Mouse (Mus musculus): ENCODE measurements at regions not wholly inside any gene's neighbourhood (a gene's known extent, or its start where the extent isn't known, plus 50 kb on each side); places are given as distances from the start of the nearest gene placed in this dataset.

DNA sequence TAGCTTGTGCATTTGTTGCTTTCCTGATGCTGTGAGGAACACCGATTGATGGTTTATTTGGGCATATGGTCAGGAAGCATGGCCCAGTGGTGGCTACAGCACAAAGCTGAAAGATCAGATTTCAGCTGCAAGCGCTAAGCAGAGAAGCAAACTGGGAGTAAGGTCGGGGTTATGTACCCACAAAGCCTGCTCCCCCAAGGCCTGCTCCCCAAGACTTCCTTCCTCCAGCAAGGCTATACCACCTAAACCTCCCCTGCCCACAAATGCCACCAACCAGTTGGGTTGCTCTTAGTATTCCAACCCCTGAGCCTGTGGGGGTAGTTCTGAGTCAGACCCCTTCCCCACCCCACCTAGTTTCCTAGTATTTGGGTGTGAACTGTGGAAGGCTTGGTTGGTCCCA is 270.5 kb downstream of the Cdh26 start:
- no peak for DNase-seq
- intact Hi-C loops (cut with DNase I; ENCODE audit: low total_unique reads) = no loop called here

DNA sequence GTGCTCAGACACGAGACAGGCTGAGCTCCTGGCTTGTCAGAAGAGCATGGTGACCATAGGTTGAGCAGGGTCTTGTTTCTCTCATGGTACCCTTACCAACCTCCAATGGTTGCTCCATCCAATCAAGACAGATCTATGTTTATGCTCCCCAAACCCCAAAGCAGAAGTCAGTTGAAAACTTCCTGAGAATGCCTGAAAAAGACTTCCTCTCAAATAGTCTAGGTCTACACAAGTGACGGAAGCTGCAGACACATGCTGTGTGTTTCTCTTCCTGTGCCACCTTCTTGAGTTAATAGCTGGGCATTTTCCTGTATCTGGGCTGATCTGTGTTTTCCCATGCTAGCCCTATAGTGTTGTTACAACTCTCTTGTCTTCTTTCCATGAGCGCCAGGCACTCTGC is 274.2 kb downstream of the Cdh26 start:
- intact Hi-C loops (cut with DNase I; ENCODE audit: low total_unique reads) = no loop called here
- no peak for DNase-seq

DNA sequence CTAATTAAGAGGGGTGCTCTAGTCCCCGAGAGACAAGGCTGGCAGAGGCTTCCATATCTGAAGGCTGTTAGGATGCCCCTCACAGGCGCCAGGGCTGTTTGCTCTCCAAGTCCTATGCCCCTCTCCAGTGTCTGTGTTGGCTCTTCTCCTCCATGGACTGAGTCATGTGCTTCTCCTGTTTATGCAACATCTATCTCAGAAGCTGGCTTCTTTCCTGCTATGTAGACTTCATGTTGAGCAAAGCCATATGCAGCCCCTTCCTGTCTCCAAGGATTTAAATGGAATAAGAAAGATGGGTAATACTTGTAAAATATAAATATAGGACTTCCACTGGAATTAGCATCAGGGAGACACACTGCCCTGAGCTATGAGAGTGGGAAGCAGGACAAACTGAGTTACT is 278.3 kb downstream of the Cdh26 start:
- intact Hi-C loops (cut with DNase I; ENCODE audit: low total_unique reads) = no loop called here
- no peak for DNase-seq

DNA sequence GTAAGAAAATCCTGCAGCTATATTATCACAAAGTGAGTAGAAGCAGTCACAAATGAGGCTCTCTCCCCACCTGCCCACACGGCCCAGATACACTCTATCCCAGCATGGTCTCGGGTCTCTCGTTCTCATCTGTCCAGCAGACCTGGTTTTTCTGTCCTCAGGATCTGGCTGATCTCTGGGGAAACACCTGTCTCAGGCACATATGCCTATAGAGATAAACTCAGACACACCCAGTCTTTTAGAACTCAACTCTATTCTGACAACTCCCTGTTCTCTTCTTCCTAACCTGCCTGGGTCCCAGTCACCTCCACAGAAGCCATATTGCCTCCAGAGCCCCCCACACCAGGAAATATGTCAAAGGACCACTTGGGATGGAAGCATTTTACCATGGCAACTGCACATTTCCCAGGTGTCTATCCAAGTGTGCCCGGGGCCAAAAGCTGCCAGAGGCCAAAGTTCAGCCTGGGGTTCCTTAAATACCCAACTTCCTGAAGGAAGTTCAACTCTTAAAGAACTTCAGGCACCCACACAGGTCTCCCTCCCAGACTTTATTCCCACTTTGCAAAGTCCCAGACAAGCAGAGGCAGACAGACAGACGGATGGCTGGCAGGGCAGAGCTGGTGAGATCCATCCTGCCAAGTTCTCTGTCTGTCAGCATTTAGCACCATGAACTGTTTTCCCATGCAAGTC is 279.0 kb downstream of the Cdh26 start:
- intact Hi-C loops (cut with DNase I; ENCODE audit: low total_unique reads) = no loop called here
- DNase-seq = no peak

DNA sequence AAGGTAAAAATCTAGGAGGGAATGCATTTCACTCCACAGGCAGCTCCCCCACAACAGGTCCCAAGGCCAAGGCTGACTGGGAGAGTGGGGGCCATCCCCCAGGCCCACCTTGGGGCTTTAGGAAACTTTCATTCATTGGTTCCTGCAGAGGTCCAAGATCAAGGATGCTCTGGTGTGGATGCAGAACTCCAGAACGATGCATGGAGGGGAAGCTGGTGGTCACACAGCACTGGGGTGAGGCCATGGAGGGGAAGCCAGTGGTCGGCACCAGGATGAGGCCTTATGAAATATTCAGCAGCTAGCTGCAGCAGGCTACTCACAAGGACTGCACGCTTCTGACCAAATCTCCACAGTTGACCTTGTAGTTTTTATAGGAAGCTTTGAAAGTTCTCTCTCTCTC is 279.7 kb downstream of the Cdh26 start:
- intact Hi-C loops (cut with DNase I; ENCODE audit: low total_unique reads) = no loop called here
- DNase-seq = no peak

DNA sequence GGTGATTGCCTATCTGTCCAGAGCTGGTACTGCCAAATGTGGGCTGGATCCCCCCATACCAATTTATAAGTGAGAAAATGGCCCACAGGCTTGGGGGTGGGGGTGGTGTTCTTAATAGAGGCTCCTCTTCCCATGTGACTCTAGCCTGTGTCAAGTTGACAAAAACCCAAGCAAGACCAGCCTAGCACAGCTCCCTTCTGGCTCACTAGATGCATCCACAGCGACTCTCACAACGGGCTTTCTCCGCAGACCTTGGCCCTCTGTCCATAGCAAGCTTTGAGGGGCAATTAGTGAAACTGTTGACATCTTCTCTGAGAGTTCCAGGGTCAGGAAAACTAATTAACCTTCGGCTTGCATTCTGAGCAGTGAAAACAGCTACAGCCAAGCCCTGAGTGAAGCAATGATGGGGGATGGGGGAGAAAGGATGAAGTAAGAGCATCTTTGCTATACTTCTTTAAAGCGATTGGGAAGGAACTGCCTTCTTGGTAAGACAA is 281.3 kb downstream of the Cdh26 start:
- intact Hi-C loops (cut with DNase I; ENCODE audit: low total_unique reads) = no loop called here
- DNase-seq = no peak

DNA sequence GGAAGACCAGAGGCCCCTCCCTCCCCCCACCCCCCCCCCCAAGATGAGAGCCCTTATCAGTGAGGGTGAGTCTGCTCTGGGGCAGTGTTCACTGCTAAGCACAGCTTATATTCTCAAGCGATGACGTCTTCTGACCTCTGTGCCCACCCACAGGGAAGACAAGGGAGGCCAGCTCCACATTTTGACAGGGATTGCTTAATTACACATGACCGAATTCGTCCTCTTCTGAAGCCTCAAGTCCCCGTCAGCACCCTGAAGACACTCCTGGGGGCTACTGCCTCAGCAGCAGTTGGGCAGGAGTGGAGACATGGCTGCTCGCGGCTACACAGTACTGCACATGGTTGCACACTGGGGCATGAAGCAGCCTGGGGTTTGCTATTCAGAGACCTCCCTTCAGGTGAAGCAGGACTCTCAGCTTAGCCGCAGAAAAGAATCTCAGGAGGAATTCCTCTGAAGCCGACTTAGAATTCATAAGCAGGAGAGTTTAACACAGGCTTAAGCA is 282.1 kb downstream of the Cdh26 start:
- intact Hi-C loops (cut with DNase I; ENCODE audit: low total_unique reads) = no loop called here
- DNase-seq = no peak

DNA sequence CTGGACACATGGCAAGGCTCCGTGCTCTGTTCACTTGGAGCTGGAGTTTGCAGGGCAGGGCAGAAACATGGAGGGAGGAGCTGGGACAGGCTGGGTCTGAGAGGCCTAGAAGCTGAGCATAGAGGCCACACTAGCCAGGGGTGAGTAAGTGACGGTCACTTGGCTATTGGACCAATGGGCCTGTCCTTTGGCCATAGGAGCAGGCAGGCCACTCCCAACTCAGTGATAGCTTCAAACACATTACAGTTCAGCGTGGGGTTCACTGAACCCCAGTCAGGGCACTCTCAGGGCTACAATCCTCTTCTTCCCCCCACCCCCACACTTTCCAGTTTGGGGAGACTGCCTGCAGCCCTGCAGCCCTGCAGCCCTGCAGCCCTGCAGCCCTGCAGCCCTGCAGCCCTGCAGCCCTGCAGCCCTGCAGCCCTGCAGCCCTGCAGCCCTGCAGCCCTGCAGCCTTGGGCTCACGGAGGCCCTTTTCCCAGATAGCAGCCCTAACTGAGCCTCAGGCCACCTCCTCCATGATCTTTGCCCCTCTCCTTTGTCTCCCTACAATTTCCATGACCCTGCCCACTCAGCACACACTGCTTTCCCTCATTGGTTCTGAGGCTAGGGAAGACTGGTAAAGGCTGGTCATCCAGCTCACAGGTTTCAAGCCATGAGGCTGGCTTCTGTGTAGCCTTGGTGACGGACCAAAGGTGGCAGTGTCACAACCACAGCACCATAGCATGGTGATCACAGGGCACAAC is 285.3 kb downstream of the Cdh26 start:
- DNase-seq = no peak
- intact Hi-C loops (cut with DNase I; ENCODE audit: low total_unique reads) = no loop called here

DNA sequence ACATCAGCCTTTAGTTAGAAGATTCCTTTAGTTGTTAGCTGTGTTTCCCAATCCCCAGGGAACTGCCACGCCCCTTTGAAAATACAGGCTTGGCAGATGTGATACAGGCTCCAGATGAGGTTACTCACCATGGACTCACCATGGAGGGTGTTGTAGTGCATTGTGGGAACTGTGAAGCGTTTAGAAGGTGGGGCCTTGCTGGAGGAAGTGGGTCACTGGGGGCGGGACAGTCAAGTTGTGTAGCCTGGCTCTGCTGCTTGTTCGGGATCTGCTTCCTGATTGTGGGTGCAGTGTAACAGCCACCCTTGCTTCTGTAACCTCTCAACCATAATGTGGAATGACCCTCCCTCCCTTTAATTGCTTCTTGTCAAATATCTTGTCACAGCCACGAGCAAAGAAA is 287.7 kb downstream of the Cdh26 start:
- DNase-seq = no peak
- intact Hi-C loops (cut with DNase I; ENCODE audit: low total_unique reads) = no loop called here

DNA sequence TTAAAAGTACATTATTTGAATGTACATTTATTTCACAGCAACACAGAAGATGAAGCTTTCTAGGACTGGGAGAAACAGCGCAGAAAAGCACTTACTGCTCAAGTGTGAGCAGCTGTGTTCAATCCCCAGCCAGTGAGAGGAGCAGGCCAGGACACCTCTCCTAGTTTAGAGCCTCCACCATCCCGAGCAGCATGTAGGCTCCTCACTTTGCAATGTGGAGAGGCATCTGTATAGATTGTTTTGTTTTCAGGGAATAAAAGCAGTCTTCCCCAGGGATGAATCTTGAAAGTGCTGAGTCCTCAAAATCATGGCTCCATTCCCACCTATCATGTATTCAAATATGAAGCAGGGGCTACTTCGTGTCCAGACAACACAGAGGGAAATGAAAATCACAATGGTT is 293.1 kb downstream of the Cdh26 start:
- intact Hi-C loops (cut with DNase I; ENCODE audit: low total_unique reads) = no loop called here
- DNase-seq = no peak

DNA sequence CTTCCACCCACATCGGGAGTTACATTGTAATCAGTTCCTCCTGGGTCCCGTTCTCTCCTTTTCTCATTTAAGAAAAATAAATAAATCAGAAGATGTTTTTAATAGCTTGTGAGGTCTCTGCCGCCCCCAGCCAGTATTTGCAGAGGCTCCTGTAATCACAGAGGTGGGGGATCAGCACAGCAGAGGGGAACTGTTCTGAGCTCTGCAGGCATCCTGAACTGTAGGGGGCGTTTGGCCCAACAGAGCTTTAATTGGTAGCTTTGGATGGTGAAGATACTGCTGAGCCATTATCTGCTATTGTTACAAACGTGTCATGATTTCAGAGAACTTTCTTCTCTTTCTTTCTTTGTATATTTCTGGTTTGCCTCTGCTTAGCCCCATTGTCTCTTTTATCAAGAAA is 293.9 kb downstream of the Cdh26 start:
- no peak for DNase-seq
- intact Hi-C loops (cut with DNase I; ENCODE audit: low total_unique reads) = no loop called here

DNA sequence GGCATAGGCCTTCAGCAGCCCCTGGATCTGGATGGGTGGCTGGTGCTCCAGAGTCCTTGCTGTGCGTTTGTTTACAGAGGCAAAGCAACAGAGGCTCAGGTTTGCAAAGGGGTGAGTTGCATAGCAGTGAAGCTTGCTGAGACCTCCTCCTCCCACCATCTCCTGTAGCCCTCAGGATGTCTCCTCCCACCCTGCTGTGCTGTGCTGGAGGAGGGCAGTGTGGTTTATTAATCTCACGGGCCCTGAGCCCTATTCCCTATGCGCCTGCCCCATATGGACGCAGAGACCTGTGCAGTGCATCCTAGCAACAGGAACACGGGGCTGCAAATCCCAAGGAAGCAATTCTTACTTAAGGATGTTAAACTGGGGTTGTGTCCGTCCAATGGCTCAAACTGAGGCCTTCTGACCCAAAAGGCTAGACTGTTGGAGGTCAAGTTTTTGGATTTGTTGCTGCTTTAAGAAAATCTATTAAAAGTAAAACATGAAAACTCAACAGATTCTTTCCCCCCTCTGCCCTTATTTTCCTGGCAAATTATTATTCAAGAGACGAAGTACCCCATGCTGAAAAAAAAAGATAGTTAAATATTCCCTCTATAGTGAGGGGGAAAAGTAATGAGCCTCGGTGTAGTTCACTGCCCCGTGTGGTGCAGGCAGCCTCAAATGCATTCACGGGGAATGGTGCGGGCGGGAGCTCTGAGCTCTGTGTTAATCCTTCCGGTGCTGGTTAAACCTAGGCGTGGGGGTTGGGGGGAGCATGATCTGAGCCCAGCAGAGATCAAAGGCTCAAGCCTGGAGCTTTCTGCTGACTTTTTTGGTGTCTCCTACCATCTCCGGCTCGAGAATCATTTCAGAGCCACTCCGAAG is 297.8 kb downstream of the Cdh26 start:
- intact Hi-C loops (cut with DNase I; ENCODE audit: low total_unique reads) = no loop called here

DNA sequence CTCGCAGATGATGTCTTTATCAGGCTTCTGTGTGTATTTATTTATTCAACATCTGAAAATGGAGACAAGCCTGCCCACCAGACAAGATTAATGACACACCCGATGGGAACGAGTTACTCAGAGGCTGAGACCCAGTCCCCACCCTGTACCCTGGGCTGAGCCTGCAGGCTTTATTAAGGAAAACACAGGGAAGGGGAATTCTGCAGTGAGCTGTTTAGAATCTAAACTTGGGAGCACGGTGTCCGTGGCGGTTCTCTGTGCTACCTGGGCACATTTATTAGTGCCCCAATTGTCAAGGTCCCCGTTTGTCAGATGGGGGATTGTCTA is 298.4 kb downstream of the Cdh26 start:
- intact Hi-C loops (cut with DNase I; ENCODE audit: low total_unique reads) = no loop called here
- DNase-seq = no peak

More for the DNA sequence above, 297.8 kb downstream of the Cdh26 start:
- DNase-seq = no peak

DNA sequence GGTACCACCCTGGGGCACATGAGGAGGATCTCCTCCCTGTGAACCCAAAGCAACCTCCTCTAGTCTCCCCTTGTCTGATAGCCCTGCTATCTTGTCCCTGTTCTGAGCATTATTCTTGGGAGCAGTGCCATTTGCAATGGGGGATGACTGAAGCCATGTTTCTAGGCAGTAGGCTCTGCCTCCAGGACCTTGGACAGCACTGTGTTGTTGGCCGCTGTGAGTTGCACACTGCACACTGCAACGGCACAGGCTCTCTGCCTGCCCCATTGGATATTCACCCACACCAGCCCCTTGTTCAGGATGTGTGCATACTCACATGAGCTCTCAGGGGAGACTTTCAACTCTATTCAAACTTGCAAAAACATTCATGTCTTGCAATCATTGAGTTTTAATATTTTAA is 304.8 kb downstream of the Cdh26 start:
- peak; percentile 12 for DNase-seq
- intact Hi-C loops (cut with DNase I; ENCODE audit: low total_unique reads) = no loop called here

DNA sequence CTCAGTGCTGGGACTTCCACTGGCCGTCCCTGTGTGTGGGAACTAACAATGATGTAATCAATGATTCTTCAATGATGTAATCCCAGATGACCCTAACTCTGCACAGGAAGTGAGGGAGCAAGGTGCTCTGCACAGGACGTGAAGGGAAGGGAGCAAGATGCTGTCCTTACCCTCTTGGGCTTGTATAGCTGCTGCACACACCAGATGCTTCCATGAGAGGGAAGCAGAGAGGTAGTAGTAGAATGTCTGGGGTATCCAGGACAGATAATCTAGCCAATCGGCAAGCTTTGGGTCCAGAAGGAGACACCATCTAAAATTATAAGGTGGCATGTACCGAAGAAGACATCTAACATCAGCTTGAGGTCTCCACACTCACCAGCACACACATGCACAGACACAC is 314.3 kb downstream of the Cdh26 start:
- intact Hi-C loops (cut with DNase I; ENCODE audit: low total_unique reads) = no loop called here
- no peak for DNase-seq

DNA sequence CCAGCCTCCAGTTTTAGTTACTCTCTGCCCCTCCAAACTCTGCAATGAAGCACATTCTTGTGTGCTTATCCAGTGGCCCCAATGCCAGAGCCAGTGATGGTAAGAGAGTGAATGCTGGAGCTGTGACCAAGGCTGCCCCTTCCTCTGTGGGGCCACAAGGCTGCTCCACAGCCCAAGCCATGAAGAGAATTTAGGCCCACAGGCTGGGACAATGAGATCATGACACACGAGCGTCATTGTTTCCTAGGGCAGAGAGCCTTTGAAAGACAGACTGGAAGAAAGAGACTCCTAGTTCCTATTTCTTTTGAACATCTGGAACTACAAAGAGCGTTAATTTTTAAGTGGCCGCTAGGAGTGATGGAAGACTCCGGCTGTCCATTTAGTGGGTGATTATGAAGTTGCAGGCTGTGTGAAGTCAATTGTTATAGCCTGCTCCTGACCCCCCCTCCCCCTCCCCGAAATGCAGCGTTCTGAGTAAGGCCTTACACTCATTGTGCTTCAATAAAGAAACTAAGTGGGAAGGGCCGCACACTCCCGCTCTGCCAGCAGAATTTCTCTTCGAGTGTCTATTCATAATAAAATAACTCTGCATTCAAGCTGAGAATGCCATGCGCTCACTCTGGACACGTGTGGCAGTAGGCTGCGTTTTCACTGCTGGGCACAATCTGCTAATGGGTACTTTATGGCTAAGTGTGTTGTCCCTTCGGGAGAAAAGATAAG is 315.1 kb downstream of the Cdh26 start:
- no peak for DNase-seq
- intact Hi-C loops (cut with DNase I; ENCODE audit: low total_unique reads) = no loop called here

DNA sequence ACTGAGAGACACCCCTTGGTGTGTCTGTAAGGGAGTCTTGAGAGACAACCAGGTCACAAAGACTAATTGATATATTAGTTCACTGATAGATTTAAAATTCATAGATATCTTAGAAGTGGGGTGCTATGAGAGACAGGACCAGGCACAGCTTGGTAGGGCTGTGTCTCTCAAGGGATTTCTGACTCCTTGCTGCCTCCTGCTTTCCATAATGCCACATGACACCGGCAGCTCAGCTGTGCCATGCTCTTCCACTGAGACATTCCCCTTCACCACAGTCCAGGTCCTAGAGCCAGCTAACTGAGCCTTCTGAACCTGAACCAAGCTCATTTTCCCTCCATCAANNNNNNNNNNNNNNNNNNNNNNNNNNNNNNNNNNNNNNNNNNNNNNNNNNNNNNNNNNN is 320.9 kb downstream of the Cdh26 start:
- DNase-seq = no peak
- intact Hi-C loops (cut with DNase I; ENCODE audit: low total_unique reads) = no loop called here

DNA sequence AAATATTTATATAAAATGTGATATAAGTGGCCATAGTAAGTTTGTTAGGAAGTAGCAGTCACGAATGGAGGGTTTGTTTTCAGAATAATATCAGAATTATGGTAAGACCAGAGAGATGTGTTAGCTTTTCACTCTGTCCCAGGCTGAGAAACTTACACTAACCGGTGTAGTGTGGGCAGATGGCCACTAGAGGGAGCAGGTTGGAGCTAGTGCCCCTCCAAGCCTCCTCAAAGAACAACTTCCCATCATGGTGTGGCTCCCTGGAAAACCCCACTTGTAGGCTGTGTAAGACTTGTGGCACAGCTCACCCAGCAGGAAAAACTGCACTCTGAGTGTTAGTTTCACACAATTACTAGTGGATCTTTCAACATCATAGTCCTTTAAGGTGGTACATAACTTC is 328.0 kb downstream of the Cdh26 start:
- intact Hi-C loops (cut with DNase I; ENCODE audit: low total_unique reads) = no loop called here
- peak; percentile 60 for DNase-seq

DNA sequence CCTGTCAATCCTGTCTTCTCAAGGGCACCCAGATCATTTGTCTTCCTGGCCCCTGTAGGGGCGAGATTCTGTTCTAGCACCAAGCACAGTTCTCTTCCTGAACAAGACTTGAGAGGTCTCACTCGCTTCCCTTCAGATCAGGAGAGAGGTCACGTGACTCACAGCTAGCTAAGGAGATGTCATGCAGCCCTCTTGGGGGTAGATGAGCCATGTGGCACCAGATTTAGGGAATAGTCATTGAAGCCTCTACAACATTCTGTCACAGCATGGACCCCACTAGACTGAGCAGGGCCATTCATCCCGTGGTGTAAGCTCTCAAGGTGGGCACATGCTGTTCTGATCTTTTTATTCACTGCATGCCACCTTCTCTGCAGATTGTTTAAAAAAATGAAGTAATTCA is 338.2 kb downstream of the Cdh26 start:
- intact Hi-C loops (cut with DNase I; ENCODE audit: low total_unique reads) = no loop called here
- no peak for DNase-seq

DNA sequence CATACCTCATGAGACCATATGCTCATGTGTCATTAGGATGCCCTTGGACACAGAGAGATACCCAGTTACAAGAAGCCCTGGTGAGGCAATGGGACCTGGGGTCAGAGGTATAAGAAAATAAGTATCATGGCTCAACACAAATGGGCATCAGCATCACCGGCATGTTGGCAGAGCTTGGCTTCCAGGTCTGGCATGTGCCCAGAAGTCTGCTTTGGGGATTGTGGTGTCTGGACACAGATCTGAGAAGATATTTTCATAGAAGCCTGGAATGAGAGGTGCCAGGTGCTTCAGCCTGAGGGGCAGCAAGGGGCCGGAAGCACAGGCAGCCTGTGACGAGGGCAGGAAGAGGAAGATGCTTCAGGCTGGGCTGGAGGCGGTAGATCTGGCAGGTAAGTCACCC is 338.7 kb downstream of the Cdh26 start:
- no peak for DNase-seq
- intact Hi-C loops (cut with DNase I; ENCODE audit: low total_unique reads) = no loop called here
